Mouse (Mus musculus) embryo, embryonic 10.5 days (tissue): ENCODE measurements around the gene Vwa2.
A peak's percentile ranks its signal among the peaks of the same experiment; 100 is the strongest.

Source experiments
- DNase-seq: peaks from one replicate; pipeline ENCODE4 v3.0.0-alpha.2; 2015; ENCODE audit warnings: low spot score

Gene Vwa2

DNA sequence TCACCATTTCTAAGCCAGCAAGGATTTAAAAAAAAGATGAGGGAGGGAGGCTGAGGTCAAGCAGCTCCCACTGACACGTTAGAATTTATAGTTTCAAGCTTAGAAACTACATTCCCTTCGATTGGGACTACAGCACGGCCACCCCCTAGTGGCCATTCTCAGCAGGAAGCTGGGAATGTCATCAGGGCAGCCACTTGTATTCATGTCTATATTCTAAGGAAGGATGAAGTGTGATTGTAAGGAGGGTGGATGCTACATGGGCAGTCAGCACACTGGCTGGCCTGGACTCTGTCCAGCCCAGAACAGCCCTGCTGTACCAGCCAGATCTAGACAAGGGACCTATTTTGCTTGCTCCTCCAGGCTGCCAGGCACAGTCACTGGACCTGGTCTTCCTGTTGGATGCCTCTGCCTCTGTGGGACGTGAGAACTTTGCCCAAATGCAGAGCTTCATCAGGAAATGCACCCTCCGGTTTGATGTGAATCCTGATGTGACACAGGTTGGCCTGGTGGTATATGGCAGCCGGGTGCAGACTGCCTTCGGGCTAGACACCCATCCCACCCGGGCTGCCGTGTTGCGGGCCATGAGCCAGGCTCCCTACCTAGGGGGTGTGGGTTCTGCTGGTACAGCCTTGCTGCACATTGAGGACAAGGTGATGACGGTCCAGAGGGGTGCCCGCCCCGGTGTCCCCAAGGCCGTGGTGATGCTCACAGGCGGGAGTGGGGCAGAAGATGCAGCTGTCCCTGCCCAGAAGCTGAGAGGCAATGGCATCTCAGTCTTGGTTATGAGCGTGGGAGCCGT, 34.6 kb downstream of the Vwa2 start:
- peak; percentile 83 for DNase-seq

DNA sequence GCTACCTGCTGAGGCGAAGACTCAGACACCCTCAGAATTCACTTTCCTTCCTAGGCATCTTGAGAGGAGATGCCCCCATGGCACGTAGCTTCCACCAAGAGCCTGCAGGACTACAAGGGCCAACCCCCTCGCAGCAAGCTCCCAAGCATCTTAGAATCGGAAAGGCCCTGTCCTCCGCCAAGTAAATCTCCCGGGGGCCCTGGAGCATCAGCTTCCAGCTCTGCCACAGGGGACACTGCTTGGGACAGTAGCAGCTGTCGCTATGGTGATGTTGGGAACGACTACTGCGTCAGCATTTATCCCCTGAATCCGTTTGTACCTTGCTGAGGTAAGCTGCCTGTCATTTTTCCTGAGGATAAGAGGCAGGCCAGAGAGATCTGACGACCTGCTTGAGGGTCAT, 36.5 kb downstream of the Vwa2 start:
- DNase-seq, result no peak

DNA sequence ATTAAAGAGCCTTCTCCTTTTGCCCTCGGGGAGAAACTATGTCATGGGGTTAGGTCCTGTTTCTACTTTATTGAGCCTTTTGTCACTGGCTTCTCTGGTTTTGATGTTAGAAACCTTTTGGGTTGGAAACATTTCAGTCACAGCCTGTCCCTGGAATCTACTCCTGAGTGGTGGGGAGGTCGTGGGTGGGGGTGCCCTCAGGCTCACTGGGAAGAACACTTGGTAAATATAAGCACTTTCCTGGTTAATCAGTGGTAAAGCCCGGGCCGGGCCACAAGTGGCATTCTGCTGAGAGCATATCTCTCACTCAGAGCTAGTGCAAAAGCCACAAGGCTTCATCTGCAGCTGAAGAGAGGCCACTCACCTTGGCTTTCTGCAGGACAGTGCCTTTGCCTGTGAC, 39.7 kb downstream of the Vwa2 start:
- DNase-seq, result no peak

DNA sequence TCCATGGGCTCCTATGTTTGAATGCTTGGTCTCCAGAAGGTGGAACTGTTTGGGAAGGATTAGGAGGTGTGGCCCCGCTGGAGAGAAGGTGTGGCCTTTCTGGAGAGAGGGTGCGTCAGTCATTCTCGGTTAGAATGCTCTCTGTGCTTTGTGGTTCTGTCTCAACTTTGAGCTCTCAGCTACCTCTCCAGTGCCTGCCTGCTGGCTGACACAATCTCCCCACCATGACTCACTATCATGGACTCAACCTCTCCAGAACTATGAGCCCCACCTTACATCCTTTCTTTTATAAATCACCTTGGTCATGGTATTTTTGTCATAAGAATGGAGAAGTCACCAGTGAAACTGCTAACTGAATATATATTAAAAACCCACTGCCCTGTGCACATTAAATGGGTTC, 40.6 kb downstream of the Vwa2 start:
- no peak for DNase-seq

DNA sequence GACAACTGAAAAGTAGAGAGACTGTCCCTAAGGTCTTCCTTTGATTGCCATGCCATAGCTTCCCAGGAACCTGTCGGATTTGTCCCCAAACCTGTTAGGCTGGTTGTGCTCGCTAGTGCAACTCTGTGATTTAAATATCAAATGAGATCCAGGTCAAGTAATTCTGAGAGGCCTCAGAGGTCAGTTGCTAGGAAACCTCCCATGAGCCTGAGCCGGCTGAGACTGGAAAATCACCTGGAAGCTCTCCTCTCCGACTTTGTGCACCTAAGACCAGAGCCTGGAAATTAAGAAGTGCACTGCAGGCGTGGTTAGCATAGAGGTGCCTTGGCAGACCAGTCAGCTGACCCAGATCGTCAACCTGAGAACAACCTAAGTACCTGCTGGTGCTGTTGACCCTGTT, 41.0 kb downstream of the Vwa2 start:
- DNase-seq, result no peak

DNA sequence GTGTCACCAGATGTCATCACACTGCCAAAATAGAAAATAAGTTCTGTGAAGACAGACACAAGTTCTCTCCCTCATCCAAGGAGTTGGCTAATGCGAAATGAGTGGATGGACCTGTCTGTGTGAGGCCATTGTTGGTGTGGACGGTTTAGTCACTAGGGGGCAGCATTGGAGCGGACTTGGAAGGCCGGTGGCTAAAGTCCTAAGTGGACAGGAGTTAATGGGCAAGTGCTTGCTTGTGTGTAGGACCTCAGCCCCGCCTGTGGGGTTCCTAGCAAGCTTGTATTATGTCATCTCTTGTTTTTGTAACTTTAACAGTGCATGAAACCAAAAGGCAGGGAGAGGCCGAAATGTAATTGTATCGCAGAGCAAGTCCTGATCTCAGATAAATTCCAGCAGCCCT, 45.6 kb downstream of the Vwa2 start:
- peak; percentile 96 for DNase-seq

DNA sequence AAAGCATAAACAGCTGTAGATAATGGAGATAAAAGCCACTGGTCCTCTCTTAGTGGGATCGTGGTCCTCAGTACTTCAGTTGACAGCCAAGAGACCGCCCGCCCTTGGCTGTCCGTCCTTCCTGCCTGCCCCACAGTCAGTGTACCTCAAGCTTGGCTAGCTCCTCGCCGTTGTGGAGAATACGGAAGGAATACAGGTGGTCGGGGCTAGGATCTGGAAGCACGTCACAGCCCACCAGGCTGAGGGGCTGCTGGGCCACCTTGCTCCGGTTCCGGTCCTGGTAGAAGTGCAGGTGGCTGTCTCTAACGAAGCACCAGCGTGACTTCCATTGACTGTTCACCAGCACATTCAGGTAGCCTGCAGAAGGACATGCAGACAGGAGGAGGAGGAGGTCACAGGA, 46.2 kb downstream of the Vwa2 start:
- no peak for DNase-seq

DNA sequence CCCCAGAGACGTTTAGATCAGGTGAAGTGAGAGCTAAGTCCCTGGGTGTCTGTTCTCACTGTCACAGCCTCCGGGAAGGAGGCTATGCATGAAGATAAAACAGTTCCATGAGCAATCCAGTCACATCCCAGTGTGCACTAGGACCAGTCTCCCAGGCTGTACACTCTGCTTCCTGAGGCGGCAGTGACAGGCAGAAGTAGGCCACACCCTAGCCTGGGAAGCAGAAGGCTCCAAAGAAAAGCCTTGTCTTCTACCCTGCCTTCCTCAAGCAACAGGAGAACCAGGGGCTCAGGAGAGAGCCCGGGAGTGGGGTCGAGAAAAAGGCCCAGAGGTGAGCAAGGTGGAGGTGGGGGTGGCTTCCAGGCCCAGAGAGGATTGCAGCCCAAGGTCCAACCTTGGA, 47.7 kb downstream of the Vwa2 start:
- no peak for DNase-seq

DNA sequence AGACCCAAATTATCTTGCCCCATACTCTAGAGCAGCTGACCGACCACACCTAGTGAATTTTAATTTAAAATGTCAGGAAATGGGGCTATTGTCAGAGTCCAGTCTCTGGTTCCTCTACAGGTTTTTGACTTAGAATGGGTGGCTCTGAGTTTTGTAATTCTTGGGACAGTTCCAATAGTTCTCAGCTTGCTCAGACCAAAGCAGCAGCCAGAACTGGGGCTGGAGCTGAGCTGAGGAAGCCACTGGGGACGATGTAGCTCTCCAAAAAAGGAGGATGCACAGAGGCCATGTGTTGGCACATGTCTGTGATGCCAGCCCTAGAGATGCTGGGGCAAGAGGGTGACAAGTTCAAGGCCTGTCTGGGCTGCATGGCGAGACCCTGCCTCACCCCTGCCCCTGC, 55.3 kb downstream of the Vwa2 start:
- DNase-seq, result no peak

DNA sequence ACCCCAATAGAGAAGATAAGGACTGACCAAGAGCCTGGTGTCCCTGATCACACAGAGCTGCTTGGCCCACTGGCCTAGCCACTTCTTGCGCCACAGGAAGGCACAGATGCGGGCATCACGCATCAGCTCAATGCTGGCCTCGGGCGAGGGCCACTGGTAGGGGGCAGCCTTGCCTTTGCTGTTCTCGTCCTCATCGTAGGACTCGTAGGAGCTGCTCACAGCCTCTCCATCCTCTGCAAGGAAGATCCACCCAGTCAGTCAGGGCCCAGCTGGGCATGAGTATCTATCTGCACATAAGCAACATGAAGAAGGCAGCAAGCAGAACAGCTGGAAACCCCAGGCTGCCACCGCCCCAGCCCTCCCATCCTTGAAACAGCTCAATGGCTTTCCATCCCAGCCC, 56.0 kb downstream of the Vwa2 start:
- DNase-seq, result no peak

DNA sequence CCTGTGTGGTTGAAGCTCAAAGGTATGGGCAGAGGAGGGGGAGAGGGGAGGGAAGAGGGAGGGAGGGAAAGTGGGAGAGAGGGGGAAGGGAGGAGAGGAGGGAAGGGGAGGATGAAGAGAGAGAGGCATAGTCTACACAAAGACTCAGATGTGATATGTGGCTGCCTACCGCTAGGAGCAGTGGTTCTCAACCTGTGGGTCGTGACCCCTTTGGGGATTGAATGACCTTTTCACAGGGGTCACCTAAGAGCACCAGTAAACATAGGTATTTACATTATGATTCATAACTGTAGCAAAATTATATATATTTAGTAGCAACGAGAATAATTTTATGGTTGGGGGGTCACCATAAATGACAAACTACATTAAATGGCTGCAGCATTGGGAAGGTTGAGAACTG, 59.8 kb downstream of the Vwa2 start:
- no peak for DNase-seq

DNA sequence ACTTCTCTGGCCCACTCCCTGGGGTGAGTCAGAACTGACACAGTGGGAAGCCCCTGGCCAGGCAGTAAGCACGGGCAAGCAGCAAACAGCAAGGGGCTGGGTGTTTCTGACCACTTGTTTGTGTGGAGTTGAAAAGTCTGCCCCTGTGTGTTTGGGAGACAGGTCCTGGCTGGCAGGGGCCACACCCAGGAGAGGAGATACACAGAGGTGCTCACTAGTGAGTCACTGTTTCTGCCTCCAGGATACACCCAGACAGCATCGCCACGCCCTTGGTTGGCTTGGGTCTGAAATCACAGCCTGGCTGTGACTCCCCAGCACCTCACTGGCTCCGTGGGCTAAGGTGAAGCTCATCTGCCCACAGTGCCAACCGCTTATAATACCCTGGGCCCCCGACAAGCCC, 61.1 kb downstream of the Vwa2 start:
- no peak for DNase-seq

DNA sequence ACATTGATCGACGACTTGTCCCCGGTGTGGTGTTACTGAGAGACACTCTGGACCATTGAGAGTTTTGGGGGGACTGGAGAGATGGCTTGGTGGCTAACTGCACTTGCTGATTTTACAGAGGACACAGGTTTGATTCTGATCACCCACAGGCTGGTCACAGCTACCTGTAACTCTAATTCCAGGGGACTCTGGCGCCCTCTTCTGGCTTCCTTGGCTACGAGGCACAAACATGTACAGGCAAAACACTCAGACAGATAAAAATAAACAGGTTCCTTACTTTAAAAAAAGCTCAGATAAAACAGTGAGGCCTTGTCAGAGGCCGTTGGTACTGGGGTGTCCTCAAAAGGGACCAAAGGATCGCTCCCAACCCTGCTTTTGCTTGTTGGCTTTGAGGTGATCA, 61.7 kb downstream of the Vwa2 start:
- DNase-seq, result no peak

DNA sequence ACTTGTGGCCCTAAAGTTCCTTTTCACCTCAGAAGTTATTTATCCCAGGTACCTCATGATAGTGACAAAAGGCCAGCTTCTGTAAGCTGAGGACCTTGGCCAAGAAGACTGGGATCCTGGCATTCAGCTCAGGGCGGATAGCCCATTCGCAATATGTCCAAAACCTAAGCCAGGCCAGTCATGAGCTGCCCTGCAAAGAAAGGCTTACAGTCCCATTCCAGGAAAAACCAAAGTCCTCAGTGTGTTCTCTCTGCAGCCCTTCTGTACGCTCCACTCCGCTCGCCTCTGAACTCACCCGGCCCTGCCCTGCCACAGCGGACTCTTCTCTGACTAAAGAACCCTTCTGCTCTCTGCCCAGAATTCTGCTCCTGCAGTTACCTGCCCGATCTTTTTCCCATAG, 62.2 kb downstream of the Vwa2 start:
- DNase-seq, result no peak

DNA sequence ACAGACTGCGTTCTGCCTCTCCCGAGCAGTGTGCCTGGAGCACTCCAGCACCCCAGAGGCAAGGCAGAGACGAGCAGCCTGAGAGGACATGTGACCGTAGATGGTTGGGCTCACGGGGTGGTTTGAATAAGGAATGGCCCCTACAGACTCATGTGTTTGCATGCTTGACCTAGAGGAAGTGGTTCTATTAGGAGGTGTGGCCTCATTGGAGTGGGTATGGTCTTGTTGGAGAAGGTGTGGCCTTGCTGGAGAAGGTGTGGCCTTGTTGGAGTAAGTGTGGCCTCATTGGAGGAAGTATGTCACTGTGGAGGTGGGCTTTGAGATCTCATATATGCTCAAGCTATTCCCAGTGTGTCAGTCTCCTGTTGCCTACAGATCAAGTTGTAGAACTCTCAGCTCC, 63.9 kb downstream of the Vwa2 start:
- DNase-seq, result no peak

DNA sequence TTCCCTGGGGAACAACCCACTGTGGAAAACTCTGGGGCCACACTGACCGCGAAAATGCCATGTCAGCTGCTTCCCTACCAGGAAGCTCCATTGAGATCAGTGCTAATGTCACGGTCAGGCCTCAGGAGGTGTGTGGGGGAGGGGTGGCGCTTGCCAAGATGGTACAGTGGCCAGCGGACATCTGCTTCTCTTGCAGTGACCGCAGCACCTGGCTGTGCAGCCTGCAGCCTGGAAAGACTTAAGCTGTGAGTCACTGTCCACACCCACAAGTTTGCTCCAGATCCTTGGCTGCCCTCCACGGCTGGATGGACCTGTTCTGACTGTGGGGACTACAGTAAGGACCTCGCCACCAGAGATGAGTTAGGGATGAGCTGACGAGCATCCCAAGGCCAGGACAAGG, 65.8 kb downstream of the Vwa2 start:
- peak; percentile 32 for DNase-seq

DNA sequence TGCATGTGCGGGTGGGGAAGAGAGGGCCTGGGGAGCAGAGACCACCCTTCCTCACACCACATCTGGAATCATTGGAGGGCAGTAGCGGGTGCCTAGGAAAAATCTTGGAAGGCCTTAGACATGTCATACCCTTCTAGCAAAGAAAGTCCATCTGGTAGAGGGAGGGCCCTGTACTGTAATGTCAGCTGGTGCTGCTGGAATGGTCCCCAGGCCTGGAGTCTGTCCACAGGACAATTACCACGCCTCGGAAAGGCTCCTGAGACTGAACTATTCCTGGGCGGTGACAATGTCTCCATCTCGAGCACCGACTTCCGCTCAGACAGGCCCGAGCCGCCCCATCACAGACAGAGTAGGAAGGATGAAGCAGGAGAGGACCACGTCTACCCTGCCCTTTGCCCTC, 66.5 kb downstream of the Vwa2 start:
- no peak for DNase-seq

DNA sequence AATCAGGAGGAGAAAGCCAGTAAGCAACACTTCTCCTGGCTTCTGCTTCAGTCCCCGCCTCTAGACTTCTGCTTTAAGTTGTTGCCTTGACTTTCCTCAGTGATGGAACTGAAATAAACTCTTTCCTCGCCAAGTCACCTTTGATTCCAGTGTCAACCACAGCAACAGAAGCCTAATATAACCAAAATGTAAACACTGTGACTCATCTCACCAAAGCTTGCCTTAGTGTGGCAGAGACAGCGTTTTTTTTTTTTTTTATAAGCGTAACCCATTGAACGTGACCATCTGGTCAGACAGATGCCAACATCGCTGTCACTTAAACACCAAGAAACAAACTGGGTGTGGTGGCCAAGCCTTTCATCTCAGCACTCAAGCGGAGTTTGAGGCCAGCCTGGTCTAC, 68.2 kb downstream of the Vwa2 start:
- no peak for DNase-seq

DNA sequence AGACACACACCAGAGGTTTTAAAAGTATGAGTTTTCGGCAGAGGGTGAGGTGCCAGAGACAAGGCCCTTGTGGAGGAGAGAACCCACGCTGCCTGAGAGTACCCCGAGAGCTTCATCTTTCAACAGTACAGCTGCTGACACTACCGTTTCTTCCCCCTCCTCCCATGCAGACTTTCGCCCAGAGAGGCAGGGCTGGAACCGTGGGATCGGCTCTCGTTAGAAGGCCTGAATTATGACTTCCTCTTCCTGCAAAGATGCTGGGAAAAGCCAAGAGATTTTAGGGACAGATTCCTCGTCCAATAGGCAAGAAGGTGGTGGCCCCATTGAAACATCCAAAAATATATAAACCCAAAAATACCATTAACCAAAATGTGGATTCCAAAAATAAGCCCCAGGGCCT, 70.2 kb downstream of the Vwa2 start:
- DNase-seq, result no peak

DNA sequence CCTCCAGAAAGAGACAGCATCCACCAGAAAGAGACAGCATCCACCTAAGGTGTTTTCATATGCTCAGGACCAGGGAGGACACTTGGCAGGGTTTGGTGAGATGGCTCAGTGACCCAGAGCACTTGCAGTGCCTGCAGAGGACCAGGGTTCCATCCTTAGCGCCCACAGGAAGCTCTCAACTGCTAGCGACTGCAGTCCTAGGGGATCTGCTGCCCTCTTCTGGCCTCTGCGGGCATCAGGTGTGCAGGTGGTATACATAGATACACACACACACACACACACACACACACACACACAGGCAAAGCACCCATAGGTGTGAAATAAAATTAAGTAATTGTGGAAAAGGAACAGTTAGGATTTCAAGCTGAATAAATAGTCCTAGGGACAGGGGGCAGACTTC, 70.8 kb downstream of the Vwa2 start:
- DNase-seq, result no peak

DNA sequence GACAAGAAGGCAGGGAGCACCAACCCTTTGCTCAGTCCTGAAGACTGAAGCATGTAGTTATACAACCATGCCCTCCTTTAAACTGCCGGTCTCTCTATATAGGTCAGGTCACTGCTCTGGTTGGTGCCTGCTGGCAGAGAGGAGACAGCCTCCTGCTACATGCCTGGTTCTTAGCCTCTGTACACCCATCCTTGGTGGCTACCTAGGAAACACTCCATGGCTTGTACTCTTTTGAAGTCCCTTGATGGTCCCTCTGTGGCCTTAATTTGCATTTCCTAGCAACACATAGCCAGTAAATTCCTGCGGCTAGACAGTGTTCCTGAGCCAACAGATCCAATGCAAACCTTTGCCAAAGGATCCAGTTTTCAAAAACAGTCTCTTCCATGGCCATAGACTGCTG, 71.6 kb downstream of the Vwa2 start:
- DNase-seq, result no peak

DNA sequence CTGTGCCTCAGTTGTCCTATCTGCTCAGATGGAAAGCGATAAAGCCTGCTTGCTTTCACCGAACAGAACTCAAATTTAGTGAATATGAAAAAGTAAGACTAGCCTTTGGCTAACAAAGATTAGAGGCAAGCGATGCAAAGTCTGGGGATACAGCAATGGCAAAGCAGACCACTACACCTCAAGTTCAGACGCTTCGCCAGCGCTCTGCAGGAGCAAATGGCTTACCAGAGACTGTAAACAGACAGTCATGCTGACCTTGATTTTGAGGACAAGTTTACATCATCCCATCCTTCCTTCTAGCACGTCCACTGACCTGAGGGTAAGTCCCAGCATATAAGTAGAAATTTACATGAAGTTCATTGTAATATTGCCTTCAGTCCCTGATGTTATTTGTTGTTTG, 72.2 kb downstream of the Vwa2 start:
- no peak for DNase-seq

DNA sequence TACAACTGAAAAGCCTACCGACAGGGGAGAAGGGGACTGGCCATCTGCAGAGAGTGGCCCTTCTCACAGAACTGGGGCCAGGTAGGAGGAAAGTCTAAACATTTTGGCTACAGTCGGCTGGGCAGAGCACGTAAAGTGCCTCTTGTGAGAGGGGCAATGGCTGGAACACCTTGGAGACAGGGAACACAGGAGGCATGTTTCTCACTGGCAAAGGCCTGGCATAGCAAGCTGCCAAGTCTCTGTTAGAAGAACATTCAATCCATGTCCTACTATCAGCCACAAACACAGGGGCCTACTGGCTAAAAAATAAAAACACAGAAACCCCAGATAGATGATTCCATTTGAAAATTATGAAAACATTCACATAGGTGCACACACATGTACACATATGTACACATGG, 72.7 kb downstream of the Vwa2 start:
- DNase-seq, result no peak

DNA sequence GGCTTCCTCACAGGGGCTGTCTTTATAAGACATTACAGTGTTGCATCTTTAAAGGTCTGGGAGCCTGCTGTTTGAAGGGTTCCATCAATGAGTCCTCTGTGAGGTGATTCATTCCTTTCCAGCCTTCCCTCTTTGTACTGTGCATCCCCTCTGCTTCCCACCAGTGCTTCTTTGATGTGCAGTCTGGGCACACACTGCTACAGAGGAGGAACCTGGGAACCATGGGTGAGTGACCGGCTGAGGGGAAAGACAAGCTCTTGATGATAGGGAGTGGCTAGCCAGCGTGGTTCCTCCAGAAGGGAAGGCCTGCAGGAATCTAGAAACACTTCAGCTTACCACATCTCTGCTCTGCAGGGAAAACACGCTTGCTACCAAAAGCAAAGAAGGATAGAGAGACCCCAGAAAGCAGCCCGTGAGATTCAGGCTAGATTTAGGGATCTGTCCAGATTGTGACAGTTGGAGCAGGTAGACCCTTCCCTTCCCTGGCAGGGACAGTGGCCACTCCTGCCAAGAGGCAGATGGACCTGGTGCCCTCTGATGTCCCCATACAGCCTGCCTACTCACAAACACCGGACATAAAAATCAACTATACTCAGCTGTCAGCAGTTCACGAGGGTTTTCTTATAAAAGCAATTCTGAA, 74.0 kb downstream of the Vwa2 start:
- DNase-seq, result no peak
